Mouse (Mus musculus): ENCODE data around the gene Lsg1. TPM values are rescaled to one million over a fixed set of nuclear protein-coding genes. Genes with fewer than 3 reads are reported as not detected.

Gene Lsg1
- polyA plus RNA-seq, 1 experiment, result 11.9 TPM

- Histone ChIP-seq H3K36me3 (ENCODE audit: control insufficient read depth, insufficient read depth, low read length) (no peaks in the 10 kb centered on the region), H3K4me3 (ENCODE audit: control insufficient read depth, low read depth, low read length) (no peak overlapping the region), H3K4me1 (ENCODE audit: control insufficient read depth, insufficient read depth, low read length) (peaks cover 5% of the 10 kb centered on the region), H3K27ac (ENCODE audit: control insufficient read depth, insufficient read depth, low read depth, low read length) (no peak overlapping the region), H3K27me3 (ENCODE audit: control insufficient read depth, insufficient read depth, low read length) (no peaks in the 10 kb centered on the region)
- TF ChIP-seq CTCF (IDR thresholded peaks at IDR 0.05; ENCODE audit: control insufficient read depth, insufficient read depth, insufficient replicate concordance, low read depth, low read length) (no peak), POLR2A (IDR thresholded peaks at IDR 0.05; ENCODE audit: control insufficient read depth, low read depth, low read length) (no peak)
These were observed 59.5 kb downstream of the Lsg1 start for GRCm38 (mm10) chr16:30527889-30528288.

- TF ChIP-seq POLR2A (IDR thresholded peaks at IDR 0.05; ENCODE audit: control insufficient read depth, low read depth, low read length) (no peak), CTCF (IDR thresholded peaks at IDR 0.05; ENCODE audit: control insufficient read depth, insufficient read depth, insufficient replicate concordance, low read depth, low read length) (no peak)
- H3K27me3 ChIP-seq (ENCODE audit: control insufficient read depth, insufficient read depth, low read length), result no peaks in the 10 kb centered on the region
- H3K27ac ChIP-seq (ENCODE audit: control insufficient read depth, insufficient read depth, low read depth, low read length), result no peak overlapping the region
- no peaks in the 10 kb centered on the region for H3K36me3 ChIP-seq (ENCODE audit: control insufficient read depth, insufficient read depth, low read length)
- peaks cover 3% of the 10 kb centered on the region; the same call in 1 of the 2 replicates for H3K4me1 ChIP-seq (ENCODE audit: control insufficient read depth, insufficient read depth, low read length)
- no peak overlapping the region for H3K4me3 ChIP-seq (ENCODE audit: control insufficient read depth, low read depth, low read length)
These were observed 61.6 kb downstream of the Lsg1 start for GRCm38 (mm10) chr16:30525756-30526155.

- no peak for TF ChIP-seq POLR2A (IDR thresholded peaks at IDR 0.05; ENCODE audit: control insufficient read depth, low read depth, low read length)
- Histone ChIP-seq H3K4me3 (ENCODE audit: control insufficient read depth, low read depth, low read length) (no peak overlapping the region), H3K27me3 (ENCODE audit: control insufficient read depth, insufficient read depth, low read length) (no peaks in the 10 kb centered on the region), H3K4me1 (ENCODE audit: control insufficient read depth, insufficient read depth, low read length) (peaks cover 3% of the 10 kb centered on the region; the same call in 1 of the 2 replicates), H3K36me3 (ENCODE audit: control insufficient read depth, insufficient read depth, low read length) (no peaks in the 10 kb centered on the region), H3K27ac (ENCODE audit: control insufficient read depth, insufficient read depth, low read depth, low read length) (no peak overlapping the region)
These were observed 62.9 kb downstream of the Lsg1 start for GRCm38 (mm10) chr16:30524481-30524880.

GRCm38 (mm10) chr16:30522253-30522940 is 65.0 kb downstream of the Lsg1 start:
- no peak overlapping the region for H3K27ac ChIP-seq (ENCODE audit: control insufficient read depth, insufficient read depth, low read depth, low read length)
- no peak overlapping the region for H3K4me3 ChIP-seq (ENCODE audit: control insufficient read depth, low read depth, low read length)
- H3K4me1 ChIP-seq (ENCODE audit: control insufficient read depth, insufficient read depth, low read length), result peaks cover 3% of the 10 kb centered on the region
- H3K27me3 ChIP-seq (ENCODE audit: control insufficient read depth, insufficient read depth, low read length), result no peaks in the 10 kb centered on the region
- TF ChIP-seq POLR2A (IDR thresholded peaks at IDR 0.05; ENCODE audit: control insufficient read depth, low read depth, low read length) (no peak), CTCF (IDR thresholded peaks at IDR 0.05; ENCODE audit: control insufficient read depth, insufficient read depth, insufficient replicate concordance, low read depth, low read length) (no peak)
- no peaks in the 10 kb centered on the region for H3K36me3 ChIP-seq (ENCODE audit: control insufficient read depth, insufficient read depth, low read length)

- TF ChIP-seq POLR2A (IDR thresholded peaks at IDR 0.05; ENCODE audit: control insufficient read depth, low read depth, low read length) (no peak), CTCF (IDR thresholded peaks at IDR 0.05; ENCODE audit: control insufficient read depth, insufficient read depth, insufficient replicate concordance, low read depth, low read length) (peak; percentile 57; the same call in 1 of the 2 replicates)
- Histone ChIP-seq H3K4me3 (ENCODE audit: control insufficient read depth, low read depth, low read length) (no peak overlapping the region), H3K4me1 (ENCODE audit: control insufficient read depth, insufficient read depth, low read length) (peaks cover 3% of the 10 kb centered on the region), H3K27ac (ENCODE audit: control insufficient read depth, insufficient read depth, low read depth, low read length) (no peak overlapping the region), H3K36me3 (ENCODE audit: control insufficient read depth, insufficient read depth, low read length) (no peaks in the 10 kb centered on the region), H3K27me3 (ENCODE audit: control insufficient read depth, insufficient read depth, low read length) (no peaks in the 10 kb centered on the region)
These were observed 66.2 kb downstream of the Lsg1 start for GRCm38 (mm10) chr16:30521147-30521546.

- TF ChIP-seq POLR2A (IDR thresholded peaks at IDR 0.05; ENCODE audit: control insufficient read depth, low read depth, low read length) (no peak), CTCF (IDR thresholded peaks at IDR 0.05; ENCODE audit: control insufficient read depth, insufficient read depth, insufficient replicate concordance, low read depth, low read length) (peak; percentile 7; the same call in 1 of the 2 replicates)
These were observed 67.0 kb downstream of the Lsg1 start for GRCm38 (mm10) chr16:30520361-30520823.

GRCm38 (mm10) chr16:30518635-30519034 is 68.8 kb downstream of the Lsg1 start:
- no peak overlapping the region for H3K27ac ChIP-seq (ENCODE audit: control insufficient read depth, insufficient read depth, low read depth, low read length)
- H3K27me3 ChIP-seq (ENCODE audit: control insufficient read depth, insufficient read depth, low read length), result no peaks in the 10 kb centered on the region
- peaks cover 3% of the 10 kb centered on the region for H3K4me1 ChIP-seq (ENCODE audit: control insufficient read depth, insufficient read depth, low read length)
- H3K4me3 ChIP-seq (ENCODE audit: control insufficient read depth, low read depth, low read length), result no peak overlapping the region
- TF ChIP-seq CTCF (IDR thresholded peaks at IDR 0.05; ENCODE audit: control insufficient read depth, insufficient read depth, insufficient replicate concordance, low read depth, low read length), result no peak
- no peak for TF ChIP-seq POLR2A (IDR thresholded peaks at IDR 0.05; ENCODE audit: control insufficient read depth, low read depth, low read length)
- H3K36me3 ChIP-seq (ENCODE audit: control insufficient read depth, insufficient read depth, low read length), result no peaks in the 10 kb centered on the region

More at GRCm38 (mm10) chr16:30520361-30520823, 67.0 kb downstream of the Lsg1 start:
- 0 out of 2 replicates have a peak overlapping the region, but pooled peaks have one; percentile 12 for H3K27ac ChIP-seq (ENCODE audit: control insufficient read depth, insufficient read depth, low read depth, low read length)
- no peak overlapping the region for H3K4me3 ChIP-seq (ENCODE audit: control insufficient read depth, low read depth, low read length)
- H3K4me1 ChIP-seq (ENCODE audit: control insufficient read depth, insufficient read depth, low read length), result peaks cover 3% of the 10 kb centered on the region
- H3K36me3 ChIP-seq (ENCODE audit: control insufficient read depth, insufficient read depth, low read length), result no peaks in the 10 kb centered on the region
- no peaks in the 10 kb centered on the region for H3K27me3 ChIP-seq (ENCODE audit: control insufficient read depth, insufficient read depth, low read length)
